Mouse (Mus musculus) mature B cell (primary cell): Measurements from ENCODE around the gene Glyatl3.

Experiments
- in situ Hi-C: fragments of 300-500 bp; cut with MboI; formaldehyde crosslinking; loops from 2 replicates; pipeline ENCODE4 v1.14.3; 2019

Gene Glyatl3

DNA sequence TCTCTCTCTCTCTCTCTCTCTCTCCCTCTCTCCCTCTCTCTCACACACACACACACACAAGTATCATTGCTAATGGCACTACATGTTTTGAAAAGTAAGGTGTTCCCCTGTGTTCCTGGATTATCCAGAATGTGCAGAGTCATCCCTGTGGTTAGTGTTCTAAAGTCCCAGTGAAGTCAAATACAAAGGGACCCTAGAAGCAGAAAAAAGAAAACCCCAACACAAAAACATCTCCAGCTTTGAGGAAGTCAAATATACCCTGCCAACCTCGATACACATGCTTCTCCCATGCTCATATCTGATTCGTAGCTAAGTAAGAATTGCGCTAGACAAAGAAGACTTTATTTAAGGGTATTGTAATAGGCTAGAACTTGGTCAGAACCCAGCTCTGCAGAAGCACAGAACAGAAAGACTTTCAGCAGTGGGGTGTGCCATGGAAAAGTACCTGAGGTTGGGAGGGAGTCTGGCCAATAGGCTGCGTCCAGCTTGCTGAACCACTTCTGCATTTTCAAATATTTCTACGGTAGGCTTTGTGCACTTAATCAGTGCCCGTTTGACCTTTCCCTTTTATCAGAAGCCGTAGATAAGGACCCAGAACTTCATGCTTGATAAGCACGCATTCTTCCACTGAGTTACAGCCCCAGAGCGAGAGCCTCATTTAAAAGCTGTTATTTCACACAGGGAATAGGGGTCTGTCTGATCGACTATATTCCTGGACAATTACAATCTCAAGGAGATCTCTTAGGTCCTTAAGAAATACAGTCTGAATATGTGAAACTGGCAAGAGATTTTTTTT lies 45.0 kb downstream of the Glyatl3 start:
- in situ Hi-C loops: no loop called here

DNA sequence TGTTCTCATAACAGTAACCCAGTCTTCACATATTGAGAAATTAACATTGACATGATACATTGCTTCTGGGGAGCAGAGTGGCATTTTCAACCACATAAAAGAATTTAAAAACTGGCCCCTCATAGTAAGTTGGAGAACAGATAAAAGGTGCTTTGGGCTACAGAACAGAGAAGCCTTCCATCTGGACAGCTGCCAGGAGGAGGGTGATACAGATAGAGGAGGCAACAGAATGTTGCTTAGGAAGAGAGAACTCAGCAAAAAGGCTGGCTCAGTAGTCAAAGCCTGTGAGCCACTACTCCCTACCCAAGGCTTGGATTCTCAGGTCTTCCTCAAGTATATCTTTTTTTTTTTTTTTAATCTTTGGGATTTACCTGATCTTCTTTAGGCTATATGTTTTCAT lies 59.1 kb downstream of the Glyatl3 start:
- in situ Hi-C loops: no loop called here
